Mouse (Mus musculus) gastrocnemius, adult 18-20 months (tissue): Measurements from ENCODE around the gene Ncl. TPM values are rescaled to one million over a fixed set of nuclear protein-coding genes. Genes with fewer than 3 reads are reported as not detected.
"Not testable (repeated sequence)": the region's sequence is repeated elsewhere in the genome, so short reads cannot be mapped to it uniquely, and the experiment has no call there.

Experiments
- DNase-seq: peaks from one replicate; pipeline ENCODE4 v3.0.0; 2021; ENCODE audit warnings: low spot score
- total RNA-seq, 2 experiments: library from RNA; stranded (reverse); gene quantifications; 2 replicates each; pipeline ENCODE4 v1.2.3; 2021

Ncl gene
- total RNA-seq, 2 experiments from 2014 or later: 99.3 to 113 TPM

- DNase-seq: no peak
Observed at GRCm38 (mm10) chr1:86361852-86362615, 2.8 kb upstream of the Ncl start.

- no peak for DNase-seq
Observed at GRCm38 (mm10) chr1:86360441-86360840, 1.2 kb upstream of the Ncl start.

GRCm38 (mm10) chr1:86359798-86360179 lies 589 bp upstream of the Ncl start:
- DNase-seq: no peak

- DNase-seq: no peak
Observed at GRCm38 (mm10) chr1:86358229-86358905, 833 bp downstream of the Ncl start.

DNA sequence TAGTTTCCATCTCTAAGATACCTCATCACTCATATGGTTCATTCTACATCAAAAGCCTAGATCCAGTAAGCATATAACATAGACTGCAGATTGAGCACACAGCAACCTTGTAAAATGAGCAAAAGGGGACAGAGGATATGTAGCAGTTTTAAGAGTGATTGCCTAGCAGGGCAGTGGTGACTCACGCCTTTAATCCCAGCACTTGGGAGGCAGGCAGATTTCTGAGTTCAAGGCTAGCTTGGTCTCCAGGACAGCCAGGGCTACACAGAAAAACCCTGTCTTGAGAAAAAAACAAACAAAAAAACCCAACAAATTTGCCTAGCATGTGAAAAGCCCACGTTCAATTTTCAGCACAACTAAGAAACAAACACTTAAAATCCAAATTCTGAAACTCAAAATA lies 5.0 kb downstream of the Ncl start:
- DNase-seq: no peak

DNA sequence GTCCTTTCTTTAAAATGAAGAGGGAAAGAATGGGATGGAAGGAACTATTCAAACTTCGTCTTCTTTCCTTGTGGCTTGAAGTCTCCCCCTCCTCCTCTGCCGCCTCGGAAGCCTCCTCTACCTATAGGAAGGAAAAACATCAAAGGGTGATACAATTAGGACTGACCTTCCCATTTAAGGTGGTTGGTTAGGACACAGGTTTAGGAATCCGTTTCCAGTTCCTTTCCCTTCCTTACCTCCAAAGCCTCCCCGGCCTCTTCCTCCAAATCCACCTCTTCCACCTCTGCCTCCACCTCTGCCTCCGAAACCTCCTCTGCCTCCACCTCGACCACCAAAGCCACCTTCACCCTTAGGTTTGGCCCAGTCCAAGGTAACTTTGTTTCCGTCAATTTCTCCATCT lies 8.6 kb downstream of the Ncl start:
- no peak for DNase-seq

DNA sequence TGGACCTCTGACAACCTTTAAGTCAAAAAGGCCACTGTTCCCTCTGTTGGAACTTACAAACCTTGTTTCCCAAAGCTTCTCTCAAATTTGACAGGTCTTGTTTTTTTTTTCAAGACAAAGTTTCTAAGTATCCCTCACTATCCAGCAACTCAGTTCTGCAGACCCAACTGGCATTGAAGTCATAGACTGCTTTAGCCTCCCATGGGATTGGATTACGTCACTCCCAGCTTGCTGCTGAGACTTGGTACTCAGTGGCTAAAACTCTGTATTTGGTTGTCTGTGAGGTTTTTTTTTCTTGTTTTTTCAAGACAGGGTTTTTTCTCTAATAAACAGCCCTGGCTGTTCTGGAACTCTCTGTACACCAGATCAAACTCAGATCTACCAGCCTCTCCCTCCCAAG lies 9.5 kb downstream of the Ncl start:
- no peak for DNase-seq

DNA sequence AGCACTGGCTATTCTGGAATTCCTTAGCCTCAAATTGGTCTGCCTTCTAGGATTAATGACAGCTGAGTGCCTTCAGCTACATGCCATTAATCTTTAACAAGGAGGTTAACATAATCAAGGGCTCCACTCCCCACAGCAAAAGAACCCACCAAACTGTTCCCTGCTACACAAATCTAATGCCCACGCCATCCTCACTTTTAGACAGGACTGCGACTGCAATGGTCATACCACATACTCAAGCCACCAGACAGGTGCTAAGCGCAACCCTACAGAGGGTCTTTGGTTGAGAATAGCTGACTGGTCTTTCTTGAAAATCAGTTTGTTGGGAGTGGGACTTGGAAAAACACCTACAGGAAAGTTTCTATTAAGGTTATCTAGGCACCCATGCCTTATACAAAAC lies 10.0 kb downstream of the Ncl start:
- no peak for DNase-seq

GRCm38 (mm10) chr1:86348801-86349200 lies 10.4 kb downstream of the Ncl start:
- no peak for DNase-seq

- no peak for DNase-seq
Observed at GRCm38 (mm10) chr1:86348083-86348482, 11.1 kb downstream of the Ncl start.

- no peak for DNase-seq
Observed at GRCm38 (mm10) chr1:86347716-86348045, 11.5 kb downstream of the Ncl start.

DNA sequence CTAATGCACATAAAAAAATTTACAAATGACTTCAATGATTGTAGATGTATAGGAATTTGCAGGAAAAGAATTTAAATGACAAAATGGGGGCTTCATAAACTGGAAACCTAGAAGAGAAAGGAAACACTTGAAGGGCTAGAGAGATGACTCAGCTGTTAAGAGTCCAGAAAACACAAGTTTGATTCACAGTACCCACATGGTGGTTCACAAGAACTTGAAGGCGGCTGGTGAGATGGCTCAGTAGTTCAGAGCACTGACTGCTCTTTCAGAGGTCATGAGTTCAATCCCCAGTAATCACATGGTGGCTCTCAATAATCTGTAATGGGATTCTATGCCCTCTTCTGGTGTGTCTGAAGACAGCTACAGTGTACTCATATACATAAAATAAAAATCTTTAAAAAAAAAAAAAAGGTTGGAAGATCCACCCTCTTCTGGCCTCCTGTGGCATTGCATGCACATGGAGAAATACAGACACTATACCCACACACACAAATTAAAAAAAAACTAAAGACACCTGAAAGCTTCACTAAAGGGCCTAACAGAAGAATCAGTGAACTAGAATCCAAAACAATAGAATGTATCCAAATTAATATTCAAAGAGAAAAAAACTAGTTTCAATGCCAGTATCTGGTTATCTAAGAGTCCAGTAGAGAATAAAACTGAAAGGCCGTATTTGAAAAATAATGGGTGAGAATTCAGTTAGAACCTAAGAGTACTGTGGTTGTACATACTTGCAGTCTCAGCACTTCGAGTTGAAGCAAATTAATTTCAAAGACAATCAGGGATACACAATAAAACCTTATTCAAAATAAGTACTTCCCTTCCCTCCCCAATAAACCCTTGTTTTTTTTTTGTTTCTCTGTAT lies 12.1 kb downstream of the Ncl start:
- DNase-seq: no peak

DNA sequence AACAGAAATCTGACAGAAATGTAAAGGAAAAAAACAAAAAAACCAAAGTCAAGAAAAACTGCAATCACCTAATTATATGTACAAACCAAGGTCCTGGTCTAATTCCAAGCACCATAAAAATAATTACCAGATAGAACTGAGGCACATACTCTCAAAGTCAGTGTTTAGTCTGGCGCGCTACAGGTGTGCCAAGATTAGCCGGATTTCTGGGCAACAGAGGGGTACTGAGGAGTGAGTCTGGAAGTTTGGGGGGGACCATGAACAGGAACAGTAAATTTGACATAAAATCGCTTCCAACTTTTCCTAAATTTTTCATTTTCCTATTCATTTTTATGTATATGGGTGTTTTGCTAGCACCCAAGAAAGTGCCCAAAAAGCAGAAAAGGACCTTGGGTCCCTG lies 13.2 kb downstream of the Ncl start:
- DNase-seq: no peak

DNA sequence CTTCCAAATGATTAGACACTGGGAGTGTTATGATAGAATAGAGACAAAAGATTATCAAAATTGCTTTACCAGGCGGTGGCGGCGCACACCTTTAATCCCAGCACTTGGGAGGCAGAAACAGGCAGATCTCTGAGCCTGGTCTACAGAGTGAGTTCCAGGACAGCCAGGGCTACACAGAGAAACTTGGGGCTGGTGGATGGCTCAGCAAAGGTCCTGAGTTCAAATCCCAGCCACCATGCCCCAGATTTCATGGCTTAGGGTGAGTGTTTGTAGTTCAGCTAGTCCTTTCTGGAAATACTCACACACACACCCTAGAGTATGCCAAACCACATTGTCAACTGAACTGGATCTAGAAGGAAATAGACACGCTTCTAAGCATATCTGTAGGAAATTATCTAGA lies 14.1 kb downstream of the Ncl start:
- no peak for DNase-seq

DNA sequence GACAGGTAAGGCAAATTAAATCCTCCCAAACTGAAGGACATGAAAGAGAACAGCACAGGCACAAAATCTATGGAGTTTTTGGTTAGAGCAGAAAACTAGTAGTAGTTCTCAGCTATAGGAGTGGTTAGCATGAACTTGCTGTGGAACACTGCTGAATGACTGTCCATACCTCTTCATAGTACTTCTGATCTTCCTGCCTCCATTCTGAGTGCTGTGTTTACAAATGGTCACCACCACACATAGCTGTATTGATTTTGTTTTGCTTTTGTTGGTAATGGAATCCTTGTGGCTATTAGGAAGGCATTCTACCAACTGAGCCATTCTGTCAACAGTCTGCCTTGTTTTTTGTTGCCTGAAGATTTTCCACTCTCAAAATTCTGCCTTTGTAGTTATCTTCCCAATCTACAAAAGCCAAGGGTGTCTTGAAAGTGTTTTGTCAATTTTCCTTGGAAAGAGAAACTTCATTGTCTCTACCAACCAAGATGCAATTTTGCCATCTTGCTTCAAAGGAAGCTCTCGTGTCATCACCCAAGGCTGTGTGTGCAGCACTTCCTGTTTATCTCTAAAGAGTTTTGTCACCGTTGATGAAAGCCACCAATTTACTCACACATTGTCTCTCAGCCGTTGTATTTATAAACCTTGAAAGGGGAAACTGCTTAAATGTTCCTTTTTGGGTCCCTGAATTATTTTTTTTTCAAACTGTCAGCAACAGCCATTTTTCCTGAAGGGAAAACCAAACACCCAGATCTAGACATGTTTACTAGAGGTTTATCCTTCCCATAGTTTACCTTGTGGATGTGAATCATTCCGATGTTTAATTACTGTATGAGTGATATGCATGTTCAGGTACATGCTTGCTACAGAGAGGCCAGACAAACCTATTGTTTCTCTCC lies 15.0 kb downstream of the Ncl start:
- DNase-seq: no peak

GRCm38 (mm10) chr1:86343087-86343645 lies 16.0 kb downstream of the Ncl start:
- DNase-seq: no peak

DNA sequence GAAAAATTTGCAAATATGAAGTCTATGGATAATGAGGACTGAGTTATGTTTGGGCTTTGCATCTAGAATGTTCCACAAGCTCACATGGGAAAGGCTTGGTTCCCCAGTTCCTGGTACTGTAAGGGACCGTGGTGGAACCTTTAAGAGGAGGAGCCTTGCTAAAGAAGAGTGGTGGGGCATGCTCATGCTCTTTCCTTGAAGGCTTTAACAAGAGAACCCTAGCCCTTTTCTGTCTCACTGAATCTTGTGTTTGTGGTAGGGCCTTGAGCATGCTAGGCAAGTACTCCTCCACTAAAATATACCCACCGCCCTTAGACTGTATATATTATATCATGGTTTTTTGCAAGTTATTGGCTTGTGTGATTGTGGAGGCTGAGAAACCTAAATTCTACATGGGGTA lies 16.8 kb downstream of the Ncl start:
- no peak for DNase-seq

DNA sequence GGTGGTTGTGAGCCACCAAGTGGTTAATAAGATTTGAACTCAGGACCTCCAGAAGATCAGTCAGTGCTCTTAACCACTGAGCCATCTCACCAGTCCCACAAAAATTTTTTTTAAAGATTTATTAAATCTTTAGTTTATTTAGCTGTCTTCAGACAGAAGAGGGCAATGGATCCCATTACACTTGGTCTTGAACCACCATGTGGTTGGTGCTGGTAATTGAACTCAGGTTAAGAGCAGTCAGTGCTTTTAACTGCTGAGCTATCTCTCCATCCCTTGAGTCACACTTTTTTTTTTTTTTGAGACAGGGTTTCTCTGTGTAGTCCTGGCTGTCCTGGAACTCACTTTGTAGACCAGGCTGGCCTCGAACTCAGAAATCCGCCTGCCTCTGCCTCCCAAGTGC lies 18.1 kb downstream of the Ncl start:
- not testable (repeated sequence) for DNase-seq

- DNase-seq: peak; percentile 82
Observed at GRCm38 (mm10) chr1:86339156-86339812, 19.9 kb downstream of the Ncl start.

- no peak for DNase-seq
Observed at GRCm38 (mm10) chr1:86336330-86336729, 22.9 kb downstream of the Ncl start.
